Mouse (Mus musculus) intestine, embryonic 15.5 days (tissue): ENCODE data around the gene Ints6l. TPM values are rescaled to one million over a fixed set of nuclear protein-coding genes. Genes with fewer than 3 reads are reported as not detected.

Experiments
- ATAC-seq: fragments of 200-750 bp; cut with Nextera tagmentation; 2 replicates; pipeline ENCODE4 v1.8.0; 2017; ENCODE audit warnings: moderate TSS enrichment, moderate library complexity
- H3K27ac ChIP-seq: fragments of 300-500 bp; sonication (generic); 2 replicates; pipeline ENCODE4 v1.5.1; 2015; ENCODE audit warnings: mild to moderate bottlenecking, inconsistent platforms
- H3K27me3 ChIP-seq: fragments of 300-500 bp; sonication (generic); replicated peaks from 2 replicates; pipeline ENCODE4 v1.6.1; 2015; ENCODE audit warnings: inconsistent platforms
- H3K36me3 ChIP-seq: fragments of 300-500 bp; sonication (generic); 2 replicates; pipeline ENCODE4 v1.6.1; 2015; ENCODE audit warnings: inconsistent platforms
- H3K4me1 ChIP-seq: fragments of 300-500 bp; sonication (generic); replicated peaks from 2 replicates; pipeline ENCODE4 v1.6.1; 2015; ENCODE audit warnings: inconsistent platforms
- H3K4me2 ChIP-seq: fragments of 300-500 bp; sonication (generic); replicated peaks from 2 replicates; pipeline ENCODE4 v1.6.1; 2015; ENCODE audit warnings: mild to moderate bottlenecking, inconsistent platforms
- H3K4me3 ChIP-seq: fragments of 300-500 bp; sonication (generic); replicated peaks from 2 replicates; pipeline ENCODE4 v1.5.1; 2015; ENCODE audit warnings: inconsistent platforms
- H3K9ac ChIP-seq: fragments of 300-500 bp; sonication (generic); 2 replicates; pipeline ENCODE4 v1.6.1; 2015; ENCODE audit warnings: inconsistent platforms
- H3K9me3 ChIP-seq: fragments of 300-500 bp; sonication (generic); 2 replicates; pipeline ENCODE4 v1.6.1; 2016; ENCODE audit warnings: inconsistent platforms
- WGBS: fragments of 180-500 bp; shearing (Covaris S2); methylation state at CpG from one replicate; pipeline ENCODE4 v1.1.7; 2015; 5-methylcytosine and 5-hydroxymethylcytosine counted together
- polyA plus RNA-seq: library from polyadenylated mRNA; unstranded; fragments of >200 nt; fragmentation: Nextera tagmentation; extraction: Ambion mirVana; gene quantifications from 2 replicates; pipeline ENCODE4 v1.2.1, GENCODE M21; 2015

The Ints6l gene
- polyA plus RNA-seq, result 20.8 and 20.9 TPM in 2 replicates

DNA sequence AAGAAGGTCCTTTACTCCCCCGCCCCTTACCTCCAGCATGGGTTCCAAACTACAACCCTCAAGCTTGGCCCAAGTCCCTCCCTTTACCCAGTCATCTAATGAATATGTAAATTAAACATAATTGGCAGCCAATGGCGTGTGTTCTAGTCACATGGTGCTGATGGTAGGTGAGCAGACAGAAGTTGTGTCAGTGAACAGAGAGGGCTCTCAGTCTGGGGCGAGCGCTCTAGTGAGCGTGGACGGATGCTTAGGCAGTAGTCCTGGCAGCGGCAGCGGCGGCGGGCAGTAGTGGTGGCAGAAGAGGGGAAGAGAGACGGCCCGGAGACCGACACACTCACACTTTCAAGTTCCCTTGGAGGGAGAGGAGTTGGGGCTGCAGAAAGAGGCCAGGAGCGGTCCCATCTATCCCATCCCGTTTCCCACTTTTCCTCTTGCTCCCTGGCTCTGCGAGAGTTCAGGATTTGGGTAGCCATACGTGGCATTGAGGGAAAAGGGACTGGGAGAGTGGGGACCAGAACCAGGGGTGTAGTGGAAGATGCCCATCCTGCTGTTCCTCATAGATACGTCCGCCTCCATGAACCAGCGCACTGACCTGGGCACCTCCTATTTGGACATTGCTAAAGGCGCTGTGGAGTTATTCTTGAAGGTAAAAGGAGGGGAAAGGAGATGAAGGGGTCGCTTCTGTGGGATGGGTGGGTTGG is at the start of gene Ints6l:
TSS of gene Ints6l (plus strand) at position 187 of the 701 bp plus-strand sequence.
- Histone ChIP-seq H3K4me3 (peak within 1 kb of the TSS; percentile 55), H3K4me2 (peak within 1 kb of the TSS; percentile 56), H3K27ac (peak within 1 kb of the TSS; percentile 86), H3K9ac (peak within 1 kb of the TSS; percentile 69), H3K9me3 (no peaks in the 10 kb centered on the region), H3K4me1 (no peaks in the 10 kb centered on the region), H3K27me3 (no peaks in the 10 kb centered on the region), H3K36me3 (no peaks in the 10 kb centered on the region)
- ATAC-seq, result peak; percentile 87
- 15% methylated on average over 22 of the region's 22 CpGs for WGBS

- WGBS, result 74% methylated on average over 1 of the region's 1 CpGs
- no peak overlapping the region for H3K9ac ChIP-seq
- no peaks in the 10 kb centered on the region for H3K4me1 ChIP-seq
- H3K4me2 ChIP-seq, result no peak overlapping the region
- no peak for ATAC-seq
- H3K27me3 ChIP-seq, result no peaks in the 10 kb centered on the region
- no peaks in the 10 kb centered on the region for H3K36me3 ChIP-seq
- H3K4me3 ChIP-seq, result no peak overlapping the region
- H3K27ac ChIP-seq, result no peak overlapping the region
- H3K9me3 ChIP-seq, result no peaks in the 10 kb centered on the region
Observed at GRCm38 (mm10) chrX:56405482-56405881, 49.2 kb upstream of the Ints6l start.

- Histone ChIP-seq H3K36me3 (no peaks in the 10 kb centered on the region), H3K4me2 (no peak overlapping the region), H3K27ac (no peak overlapping the region), H3K9ac (no peak overlapping the region), H3K9me3 (no peaks in the 10 kb centered on the region), H3K27me3 (no peaks in the 10 kb centered on the region), H3K4me3 (no peak overlapping the region), H3K4me1 (no peaks in the 10 kb centered on the region)
- WGBS, result 59% methylated on average over 5 of the region's 5 CpGs
- ATAC-seq, result no peak
Observed at GRCm38 (mm10) chrX:56406128-56406527, 48.5 kb upstream of the Ints6l start.

GRCm38 (mm10) chrX:56416277-56416676 is 38.4 kb upstream of the Ints6l start:
- H3K4me2 ChIP-seq, result no peak overlapping the region
- 58% methylated on average over 3 of the region's 3 CpGs for WGBS
- no peaks in the 10 kb centered on the region for H3K4me1 ChIP-seq
- H3K9me3 ChIP-seq, result no peaks in the 10 kb centered on the region
- no peaks in the 10 kb centered on the region for H3K27me3 ChIP-seq
- no peaks in the 10 kb centered on the region for H3K36me3 ChIP-seq
- H3K4me3 ChIP-seq, result no peak overlapping the region
- H3K27ac ChIP-seq, result no peak overlapping the region
- no peak overlapping the region for H3K9ac ChIP-seq
- no peak for ATAC-seq

GRCm38 (mm10) chrX:56417541-56417940 is 37.1 kb upstream of the Ints6l start:
- Histone ChIP-seq H3K9ac (no peak overlapping the region), H3K27ac (no peak overlapping the region), H3K9me3 (no peaks in the 10 kb centered on the region), H3K4me1 (no peaks in the 10 kb centered on the region), H3K36me3 (no peaks in the 10 kb centered on the region), H3K27me3 (no peaks in the 10 kb centered on the region), H3K4me3 (no peak overlapping the region), H3K4me2 (no peak overlapping the region)
- ATAC-seq, result no peak
- 66% methylated on average over 4 of the region's 4 CpGs for WGBS

- Histone ChIP-seq H3K27ac (no peak overlapping the region), H3K9ac (no peak overlapping the region), H3K27me3 (no peaks in the 10 kb centered on the region), H3K36me3 (no peaks in the 10 kb centered on the region), H3K4me3 (no peak overlapping the region), H3K4me1 (no peaks in the 10 kb centered on the region), H3K4me2 (no peak overlapping the region), H3K9me3 (no peaks in the 10 kb centered on the region)
- 49% methylated on average over 2 of the region's 2 CpGs for WGBS
- no peak for ATAC-seq
Observed at GRCm38 (mm10) chrX:56430601-56431000, 24.1 kb upstream of the Ints6l start.

- ATAC-seq, result no peak
- Histone ChIP-seq H3K4me3 (no peak overlapping the region), H3K9ac (no peak overlapping the region), H3K27me3 (no peaks in the 10 kb centered on the region), H3K27ac (no peak overlapping the region), H3K4me1 (no peaks in the 10 kb centered on the region), H3K9me3 (no peaks in the 10 kb centered on the region), H3K4me2 (no peak overlapping the region), H3K36me3 (no peaks in the 10 kb centered on the region)
- 75% methylated on average over 7 of the region's 7 CpGs for WGBS
Observed at GRCm38 (mm10) chrX:56435758-56436283, 18.8 kb upstream of the Ints6l start.

DNA sequence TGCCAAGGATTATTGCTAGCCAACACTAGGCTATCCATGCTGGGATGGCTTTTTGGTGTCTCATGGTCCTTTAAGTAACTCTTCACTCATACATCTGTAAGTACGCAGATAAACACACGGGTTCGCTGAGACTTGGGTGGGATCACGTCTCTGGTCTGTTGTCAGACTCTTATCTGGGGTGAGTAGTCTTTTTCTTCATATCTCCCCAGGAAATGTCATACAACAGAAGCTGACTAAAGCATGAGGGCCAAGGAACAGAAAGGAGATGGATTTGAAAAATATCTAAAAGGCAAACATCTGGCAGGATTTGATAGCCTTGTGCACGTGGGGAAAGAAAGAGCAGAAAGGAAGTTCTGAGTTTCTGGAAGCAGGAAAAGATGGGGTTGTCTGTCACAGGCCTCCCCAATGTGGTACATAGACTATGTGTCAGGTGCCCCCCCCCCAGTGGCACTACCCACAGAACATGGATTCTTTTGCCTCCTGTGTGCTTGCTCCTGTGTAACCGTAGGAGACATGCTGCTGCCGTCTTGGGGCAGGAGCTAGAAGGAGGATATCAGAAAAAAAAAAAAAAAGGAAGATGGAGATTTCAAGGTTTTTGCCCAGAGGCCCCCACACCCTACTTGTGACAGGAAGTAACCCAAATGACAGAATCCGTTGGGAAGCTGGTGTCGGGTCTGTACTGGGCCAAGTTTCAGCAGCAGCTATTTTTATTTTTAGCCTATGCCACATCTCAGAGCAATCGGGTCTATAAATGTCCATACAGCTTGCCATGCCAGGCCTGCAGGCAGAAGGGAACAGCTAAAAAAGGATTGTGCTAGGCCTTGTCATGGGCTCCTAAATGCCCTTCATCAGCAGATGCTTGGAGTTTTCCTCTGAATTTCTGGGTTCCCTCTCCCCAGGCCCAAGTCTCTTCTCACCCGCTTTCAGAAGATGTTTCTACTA is 7.9 kb upstream of the Ints6l start:
- ATAC-seq, result no peak
- H3K4me1 ChIP-seq, result no peaks in the 10 kb centered on the region
- 71% methylated on average over 11 of the region's 11 CpGs for WGBS
- no peak overlapping the region for H3K4me2 ChIP-seq
- no peaks in the 10 kb centered on the region for H3K27me3 ChIP-seq
- H3K4me3 ChIP-seq, result no peak overlapping the region
- no peak overlapping the region for H3K27ac ChIP-seq
- no peaks in the 10 kb centered on the region for H3K9me3 ChIP-seq
- no peaks in the 10 kb centered on the region for H3K36me3 ChIP-seq
- no peak overlapping the region for H3K9ac ChIP-seq

GRCm38 (mm10) chrX:56447524-56448015 is 7.1 kb upstream of the Ints6l start, which contains the start of gene Gm2174:
Gm2174 (plus strand) TSS chrX:56447965.
- no peaks in the 10 kb centered on the region for H3K27me3 ChIP-seq
- no peaks in the 10 kb centered on the region for H3K36me3 ChIP-seq
- no peak for ATAC-seq
- H3K4me2 ChIP-seq, result no peak within 1 kb of the TSS
- WGBS, result 68% methylated on average over 4 of the region's 4 CpGs
- no peaks in the 10 kb centered on the region for H3K4me1 ChIP-seq
- H3K4me3 ChIP-seq, result no peak within 1 kb of the TSS
- no peaks in the 10 kb centered on the region for H3K9me3 ChIP-seq
- no peak within 1 kb of the TSS for H3K9ac ChIP-seq
- H3K27ac ChIP-seq, result no peak within 1 kb of the TSS

- Histone ChIP-seq H3K4me3 (peak overlapping the region; percentile 55), H3K9me3 (no peaks in the 10 kb centered on the region), H3K9ac (peak overlapping the region; percentile 69), H3K4me2 (peak overlapping the region; percentile 56), H3K27me3 (no peaks in the 10 kb centered on the region), H3K36me3 (no peaks in the 10 kb centered on the region), H3K4me1 (no peaks in the 10 kb centered on the region), H3K27ac (peak overlapping the region; percentile 86)
- WGBS, result 22% methylated on average over 52 of the region's 65 CpGs
- peak; percentile 97 for ATAC-seq
Observed at GRCm38 (mm10) chrX:56455372-56456246, 952 bp downstream of the Ints6l start.

- H3K27me3 ChIP-seq, result no peaks in the 10 kb centered on the region
- no peaks in the 10 kb centered on the region for H3K4me1 ChIP-seq
- H3K36me3 ChIP-seq, result no peaks in the 10 kb centered on the region
- H3K9me3 ChIP-seq, result no peaks in the 10 kb centered on the region
- peak overlapping the region; percentile 56 for H3K4me2 ChIP-seq
- no peak overlapping the region for H3K9ac ChIP-seq
- 22% methylated on average over 8 of the region's 8 CpGs for WGBS
- peak overlapping the region; percentile 55 for H3K4me3 ChIP-seq
- H3K27ac ChIP-seq, result peak overlapping the region; percentile 86; the same call in 1 of the 2 replicates
- peak; percentile 31 for ATAC-seq
Observed at GRCm38 (mm10) chrX:56456379-56456778, 1.7 kb downstream of the Ints6l start.
